Mouse (Mus musculus) embryonic fibroblast, embryonic 13.5 days (primary cell): Measurements from ENCODE around the gene Snapc3.

Experiments
- CTCF ChIP-seq: IDR thresholded peaks from 2 replicates; pipeline ENCODE4 v1.5.1; 2011; ENCODE audit warnings: mild to moderate bottlenecking, control low read depth, low read length, moderate library complexity, borderline replicate concordance; ENCODE audit not compliant: insufficient read depth
- POLR2A ChIP-seq: IDR thresholded peaks from 2 replicates; pipeline ENCODE4 v1.6.1; 2011; ENCODE audit warnings: low read depth, mild to moderate bottlenecking, control low read depth, low read length, moderate library complexity

- TF ChIP-seq CTCF (no peak), POLR2A (no peak)
Observed at GRCm38 (mm10) chr4:83396346-83396745, 21.2 kb upstream of the Snapc3 start.
